Mouse (Mus musculus): ENCODE measurements at regions not wholly inside any gene's neighbourhood (a gene's known extent, or its start where the extent isn't known, plus 50 kb on each side); places are given as distances from the start of the nearest gene placed in this dataset.

DNA sequence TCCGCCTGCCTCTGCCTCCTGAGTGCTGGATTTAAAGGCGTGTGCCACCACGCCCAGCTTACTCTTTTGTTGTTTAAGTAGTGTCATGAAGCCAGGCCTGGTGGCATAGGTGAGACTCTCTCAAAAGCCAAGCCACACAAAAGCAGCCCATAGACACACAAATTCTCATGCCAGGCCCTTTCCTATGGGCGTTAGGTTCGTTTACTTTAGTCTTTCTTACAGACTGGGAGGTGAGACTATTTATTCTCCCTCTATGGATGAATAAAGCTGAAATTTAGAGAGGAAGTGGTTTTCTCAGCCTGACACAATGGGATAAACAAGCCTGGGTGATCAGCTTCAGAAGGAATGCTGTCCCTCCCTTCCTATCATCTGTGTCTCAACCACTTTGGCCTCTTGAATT is 243.0 kb downstream of the Gm45692 start:
- H3K36me3 ChIP-seq (replicated peaks in 1 of 2; ENCODE audit: control insufficient read depth in 1 of 2, insufficient read depth in 1 of 2, low read length in 1 of 2), result no peaks in the 10 kb centered on the region

DNA sequence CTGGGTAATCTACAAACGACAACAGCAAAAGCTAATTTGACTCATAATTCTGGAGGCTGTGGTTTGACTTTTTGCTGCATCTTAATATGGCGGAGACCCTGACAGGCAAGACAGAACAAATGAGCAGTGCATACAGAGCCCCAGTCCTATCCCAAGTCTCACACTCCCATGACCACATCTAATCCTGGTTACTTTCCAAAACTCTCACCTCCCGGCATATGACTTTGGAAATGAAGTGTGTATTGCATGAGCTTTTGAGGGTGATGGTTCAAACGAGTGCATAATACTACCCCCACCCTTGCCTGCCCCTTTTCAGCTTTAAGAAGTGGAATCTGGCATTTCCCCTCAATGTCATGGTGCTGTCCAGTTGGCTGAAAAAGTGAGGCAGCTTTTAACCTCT is 244.3 kb downstream of the Gm45692 start:
- dilution Hi-C loops (cut with MboI; ENCODE audit: extremely low pct_ligation_motif_present, extremely low pct_unique_long_range_greater_than_20kb, low sequenced_read_pairs), result no loop called here
- in situ Hi-C loops (cut with MboI; ENCODE audit: low pct_ligation_motif_present, low pct_unique_long_range_greater_than_20kb, low sequenced_read_pairs), result no loop called here

More for the DNA sequence above, 243.0 kb downstream of the Gm45692 start:
- dilution Hi-C loops (cut with MboI; ENCODE audit: extremely low pct_ligation_motif_present, extremely low pct_unique_long_range_greater_than_20kb, low sequenced_read_pairs), result no loop called here
- no peaks in the 10 kb centered on the region for H3K79me2 ChIP-seq (replicated peaks; ENCODE audit: control insufficient read depth, extremely low read depth, insufficient read depth, poor library complexity, severe bottlenecking)
- no peaks in the 10 kb centered on the region for H3K4me1 ChIP-seq (ENCODE audit: control insufficient read depth in 1 of 2, insufficient read depth in 2 of 2)
- H3K9ac ChIP-seq (ENCODE audit: insufficient read depth, low read depth), result no peak overlapping the region
- in situ Hi-C loops (cut with MboI; ENCODE audit: low pct_ligation_motif_present, low pct_unique_long_range_greater_than_20kb, low sequenced_read_pairs), result no loop called here
- no peak for TF ChIP-seq SMC3 (IDR thresholded peaks at IDR 0.05; ENCODE audit: low read depth, low read length)
- TF ChIP-seq UBTF (IDR thresholded peaks at IDR 0.05; ENCODE audit: low read depth, low read length), result no peak
- no peak for TF ChIP-seq ZKSCAN1 (IDR thresholded peaks at IDR 0.05; ENCODE audit: borderline replicate concordance, low read depth, low read length)
- TF ChIP-seq MAZ (IDR thresholded peaks at IDR 0.05; ENCODE audit: low read depth, low read length), result no peak
- no peak for TF ChIP-seq EP300 (IDR thresholded peaks at IDR 0.05; ENCODE audit: low read length)
- TF ChIP-seq ELF1 (IDR thresholded peaks at IDR 0.05; ENCODE audit: low read depth, low read length), result no peak
- no peak for TF ChIP-seq MYC (IDR thresholded peaks at IDR 0.05; ENCODE audit: low read depth, low read length)
- no peak for TF ChIP-seq TCF12 (IDR thresholded peaks at IDR 0.05; ENCODE audit: low read depth, low read length)
- no peak for TF ChIP-seq POLR2A (IDR thresholded peaks at IDR 0.05; ENCODE audit: low read depth, low read length)
- no peak for TF ChIP-seq JUND (conservative IDR thresholded peaks at IDR 0.05; ENCODE audit: low read depth, low read length)
- TF ChIP-seq MAFK (IDR thresholded peaks at IDR 0.05; ENCODE audit: insufficient replicate concordance, low read length), result no peak
- H3K27me3 ChIP-seq (replicated peaks), result no peaks in the 10 kb centered on the region
- DNase-seq (ENCODE audit: extremely low read depth), result no peak
- no peak overlapping the region for H3K4me3 ChIP-seq (replicated peaks in 1 of 3; ENCODE audit: low read depth in 2 of 3, low read length in 2 of 3, poor library complexity in 1 of 3)
- H3K9me3 ChIP-seq (replicated peaks; ENCODE audit: low read length), result no peaks in the 10 kb centered on the region
- no peak overlapping the region for H3K4me2 ChIP-seq (ENCODE audit: insufficient read depth, low read depth, poor library complexity, severe bottlenecking)
- H3K27ac ChIP-seq (ENCODE audit: insufficient read depth, low read depth), result no peak overlapping the region

More for the DNA sequence above, 244.3 kb downstream of the Gm45692 start:
- Histone ChIP-seq H3K27ac (ENCODE audit: insufficient read depth, low read depth) (no peak overlapping the region), H3K9ac (ENCODE audit: insufficient read depth, low read depth) (no peak overlapping the region), H3K4me3 (replicated peaks in 1 of 3; ENCODE audit: low read depth in 2 of 3, low read length in 2 of 3, poor library complexity in 1 of 3) (no peak overlapping the region), H3K9me3 (replicated peaks; ENCODE audit: low read length) (no peaks in the 10 kb centered on the region), H3K79me2 (replicated peaks; ENCODE audit: control insufficient read depth, extremely low read depth, insufficient read depth, poor library complexity, severe bottlenecking) (no peaks in the 10 kb centered on the region), H3K27me3 (replicated peaks) (no peaks in the 10 kb centered on the region), H3K36me3 (replicated peaks in 1 of 2; ENCODE audit: control insufficient read depth in 1 of 2, insufficient read depth in 1 of 2, low read length in 1 of 2) (no peaks in the 10 kb centered on the region), H3K4me2 (ENCODE audit: insufficient read depth, low read depth, poor library complexity, severe bottlenecking) (no peak overlapping the region), H3K4me1 (ENCODE audit: control insufficient read depth in 1 of 2, insufficient read depth in 2 of 2) (no peaks in the 10 kb centered on the region)
- TF ChIP-seq ZC3H11A (IDR thresholded peaks at IDR 0.05; ENCODE audit: low read depth, low read length), result no peak
- no peak for TF ChIP-seq ZKSCAN1 (IDR thresholded peaks at IDR 0.05; ENCODE audit: borderline replicate concordance, low read depth, low read length)
- no peak for TF ChIP-seq SMC3 (IDR thresholded peaks at IDR 0.05; ENCODE audit: low read depth, low read length)
- TF ChIP-seq JUN (IDR thresholded peaks at IDR 0.05; ENCODE audit: insufficient read depth, low read depth, low read length), result no peak
- TF ChIP-seq RAD21 (IDR thresholded peaks at IDR 0.05; ENCODE audit: low read depth, low read length), result no peak
- TF ChIP-seq CHD1 (IDR thresholded peaks at IDR 0.05; ENCODE audit: low read depth, low read length), result no peak
- TF ChIP-seq MYC (IDR thresholded peaks at IDR 0.05; ENCODE audit: low read depth, low read length), result no peak
- no peak for TF ChIP-seq ETS1 (conservative IDR thresholded peaks at IDR 0.05; ENCODE audit: low read depth, low read length)
- no peak for TF ChIP-seq MAX (IDR thresholded peaks at IDR 0.05; ENCODE audit: low read length)
- no peak for TF ChIP-seq EP300 (IDR thresholded peaks at IDR 0.05; ENCODE audit: low read length)
- no peak for TF ChIP-seq USF1 (IDR thresholded peaks at IDR 0.05; ENCODE audit: low read depth, low read length)
- no peak for TF ChIP-seq NRF1 (IDR thresholded peaks at IDR 0.05; ENCODE audit: low read depth, low read length)
- no peak for TF ChIP-seq MAZ (IDR thresholded peaks at IDR 0.05; ENCODE audit: low read depth, low read length)
- no peak for TF ChIP-seq RCOR1 (conservative IDR thresholded peaks at IDR 0.05; ENCODE audit: low read depth, low read length)
- no peak for DNase-seq (ENCODE audit: extremely low read depth)
